Mouse (Mus musculus) neural tube, embryonic 13.5 days (tissue): ENCODE data around the gene Commd3. TPM values are rescaled to one million over a fixed set of nuclear protein-coding genes. Genes with fewer than 3 reads are reported as not detected.

Source experiments
- ATAC-seq: fragments of 200-750 bp; cut with Nextera tagmentation; 2 replicates; pipeline ENCODE4 v1.8.0; 2017; ENCODE audit warnings: low read depth, mild to moderate bottlenecking, moderate TSS enrichment, moderate library complexity
- H3K27ac ChIP-seq: fragments of 300-500 bp; sonication (generic); replicated peaks from 2 replicates; pipeline ENCODE4 v1.5.1; 2015; ENCODE audit warnings: moderate library complexity, mild to moderate bottlenecking, inconsistent platforms
- H3K27me3 ChIP-seq: fragments of 300-500 bp; sonication (generic); 2 replicates; pipeline ENCODE4 v1.6.1; 2015; ENCODE audit warnings: mild to moderate bottlenecking, inconsistent platforms
- H3K36me3 ChIP-seq: fragments of 300-500 bp; sonication (generic); 2 replicates; pipeline ENCODE4 v1.6.1; 2015; ENCODE audit warnings: mild to moderate bottlenecking, inconsistent platforms
- H3K4me1 ChIP-seq: fragments of 300-500 bp; sonication (generic); replicated peaks from 2 replicates; pipeline ENCODE4 v1.6.1; 2015; ENCODE audit warnings: inconsistent platforms
- H3K4me2 ChIP-seq: fragments of 300-500 bp; sonication (generic); 2 replicates; pipeline ENCODE4 v1.6.1; 2015; ENCODE audit warnings: inconsistent platforms, mild to moderate bottlenecking, moderate library complexity
- H3K4me3 ChIP-seq: fragments of 300-500 bp; sonication (generic); 2 replicates; pipeline ENCODE4 v1.5.1; 2015; ENCODE audit warnings: mild to moderate bottlenecking, inconsistent platforms
- H3K9ac ChIP-seq: fragments of 300-500 bp; sonication (generic); 2 replicates; pipeline ENCODE4 v1.6.1; 2015; ENCODE audit warnings: moderate library complexity, mild to moderate bottlenecking, inconsistent platforms
- H3K9me3 ChIP-seq: fragments of 300-500 bp; sonication (generic); 2 replicates; pipeline ENCODE4 v1.6.1; 2016; ENCODE audit warnings: inconsistent platforms
- WGBS: fragments of 180-500 bp; shearing (Covaris S2); methylation state at CpG from one replicate; pipeline ENCODE4 v1.1.7; 2015; 5-methylcytosine and 5-hydroxymethylcytosine counted together
- polyA plus RNA-seq: library from polyadenylated mRNA; unstranded; fragments of >200 nt; fragmentation: Nextera tagmentation; extraction: Ambion mirVana; gene quantifications from 2 replicates; pipeline ENCODE4 v1.2.1, GENCODE M21; 2015

The Commd3 gene
- polyA plus RNA-seq, 1 experiment from 2014 or later: 220 TPM

GRCm38 (mm10) chr2:18688708-18689063 lies 16.5 kb downstream of the Commd3 start:
- H3K9me3 ChIP-seq: no peaks in the 10 kb centered on the region
- H3K9ac ChIP-seq: no peak overlapping the region
- H3K4me3 ChIP-seq: peak overlapping the region; percentile 45
- peak; percentile 19; the same call in 1 of the 2 replicates for ATAC-seq
- H3K36me3 ChIP-seq: peaks cover 8% of the 10 kb centered on the region
- H3K4me1 ChIP-seq: peaks cover 22% of the 10 kb centered on the region
- H3K27ac ChIP-seq: no peak overlapping the region
- WGBS: 1% methylated on average over 45 of the region's 45 CpGs
- peak overlapping the region; percentile 74 for H3K4me2 ChIP-seq
- peaks cover 89% of the 10 kb centered on the region for H3K27me3 ChIP-seq

GRCm38 (mm10) chr2:18689064-18689921 lies 17.1 kb downstream of the Commd3 start:
- H3K36me3 ChIP-seq: peaks cover 3% of the 10 kb centered on the region
- peaks cover 27% of the 10 kb centered on the region for H3K4me1 ChIP-seq
- H3K9me3 ChIP-seq: no peaks in the 10 kb centered on the region
- peak; percentile 36 for ATAC-seq
- peaks cover 84% of the 10 kb centered on the region for H3K27me3 ChIP-seq
- peak overlapping the region; percentile 45 for H3K4me3 ChIP-seq
- H3K9ac ChIP-seq: peak overlapping the region; percentile 64; the same call in 1 of the 2 replicates
- H3K4me2 ChIP-seq: peak overlapping the region; percentile 74
- WGBS: under 1% methylated on average over 51 of the region's 51 CpGs
- H3K27ac ChIP-seq: no peak overlapping the region

- Histone ChIP-seq H3K9ac (peak overlapping the region; percentile 64), H3K27me3 (peaks cover 84% of the 10 kb centered on the region), H3K36me3 (no peaks in the 10 kb centered on the region), H3K4me1 (peaks cover 32% of the 10 kb centered on the region), H3K4me2 (peak overlapping the region; percentile 74), H3K27ac (no peak overlapping the region), H3K9me3 (no peaks in the 10 kb centered on the region), H3K4me3 (peak overlapping the region; percentile 45)
- under 1% methylated on average over 58 of the region's 58 CpGs for WGBS
- ATAC-seq: peak; percentile 70
Observed at GRCm38 (mm10) chr2:18690055-18690691, 18.0 kb downstream of the Commd3 start.

- Histone ChIP-seq H3K36me3 (no peaks in the 10 kb centered on the region), H3K4me2 (peak overlapping the region; percentile 74), H3K4me3 (peak overlapping the region; percentile 45), H3K27ac (no peak overlapping the region), H3K9ac (no peak overlapping the region), H3K4me1 (peaks cover 32% of the 10 kb centered on the region), H3K27me3 (peaks cover 86% of the 10 kb centered on the region), H3K9me3 (no peaks in the 10 kb centered on the region)
- ATAC-seq: no peak
- 1% methylated on average over 9 of the region's 9 CpGs for WGBS
Observed at GRCm38 (mm10) chr2:18690756-18691155, 18.6 kb downstream of the Commd3 start.

GRCm38 (mm10) chr2:18692031-18692430 lies 19.8 kb downstream of the Commd3 start:
- Histone ChIP-seq H3K9me3 (no peaks in the 10 kb centered on the region), H3K27me3 (peaks cover 87% of the 10 kb centered on the region)
- no peak for ATAC-seq

GRCm38 (mm10) chr2:18692548-18692947 lies 20.4 kb downstream of the Commd3 start:
- Histone ChIP-seq H3K4me2 (no peak overlapping the region), H3K9me3 (no peaks in the 10 kb centered on the region), H3K9ac (no peak overlapping the region), H3K27ac (no peak overlapping the region), H3K4me3 (no peak overlapping the region), H3K27me3 (peaks cover 84% of the 10 kb centered on the region), H3K36me3 (no peaks in the 10 kb centered on the region), H3K4me1 (peaks cover 32% of the 10 kb centered on the region)
- 0% methylated on average over 1 of the region's 1 CpGs for WGBS
- no peak for ATAC-seq

More at GRCm38 (mm10) chr2:18692031-18692430, 19.8 kb downstream of the Commd3 start:
- no peaks in the 10 kb centered on the region for H3K36me3 ChIP-seq
- no peak overlapping the region for H3K27ac ChIP-seq
- no peak overlapping the region for H3K9ac ChIP-seq
- H3K4me2 ChIP-seq: no peak overlapping the region
- H3K4me1 ChIP-seq: peaks cover 32% of the 10 kb centered on the region
- H3K4me3 ChIP-seq: no peak overlapping the region

- Histone ChIP-seq H3K9me3 (no peaks in the 10 kb centered on the region), H3K36me3 (no peaks in the 10 kb centered on the region), H3K27me3 (peaks cover 83% of the 10 kb centered on the region), H3K4me2 (peak overlapping the region; percentile 88), H3K4me1 (peaks cover 33% of the 10 kb centered on the region), H3K9ac (no peak overlapping the region), H3K4me3 (peak overlapping the region; percentile 51), H3K27ac (no peak overlapping the region)
- ATAC-seq: no peak
- 2% methylated on average over 5 of the region's 5 CpGs for WGBS
Observed at GRCm38 (mm10) chr2:18693491-18693870, 21.3 kb downstream of the Commd3 start.

GRCm38 (mm10) chr2:18693871-18694610 lies 21.9 kb downstream of the Commd3 start, which contains the start of gene Spag6:
Spag6 (plus strand) TSS chr2:18694032.
- H3K9me3 ChIP-seq: no peaks in the 10 kb centered on the region
- under 1% methylated on average over 61 of the region's 61 CpGs for WGBS
- ATAC-seq: peak; percentile 70
- peaks cover 83% of the 10 kb centered on the region for H3K27me3 ChIP-seq
- H3K4me2 ChIP-seq: peak within 1 kb of the TSS; percentile 88
- peaks cover 33% of the 10 kb centered on the region for H3K4me1 ChIP-seq
- H3K4me3 ChIP-seq: peak within 1 kb of the TSS; percentile 51
- no peaks in the 10 kb centered on the region for H3K36me3 ChIP-seq
- H3K9ac ChIP-seq: peak within 1 kb of the TSS; percentile 73
- peak within 1 kb of the TSS; percentile 49; the same call in 1 of the 2 replicates for H3K27ac ChIP-seq

- Histone ChIP-seq H3K4me3 (peak overlapping the region; percentile 51), H3K27me3 (peaks cover 83% of the 10 kb centered on the region), H3K36me3 (no peaks in the 10 kb centered on the region), H3K4me1 (peaks cover 31% of the 10 kb centered on the region), H3K27ac (no peak overlapping the region), H3K9ac (peak overlapping the region; percentile 73), H3K4me2 (peak overlapping the region; percentile 88), H3K9me3 (no peaks in the 10 kb centered on the region)
- under 1% methylated on average over 20 of the region's 20 CpGs for WGBS
- peak; percentile 26 for ATAC-seq
Observed at GRCm38 (mm10) chr2:18694611-18694950, 22.4 kb downstream of the Commd3 start.

GRCm38 (mm10) chr2:18695163-18695562 lies 23.0 kb downstream of the Commd3 start:
- no peak for ATAC-seq
- H3K9ac ChIP-seq: no peak overlapping the region
- no peak overlapping the region for H3K27ac ChIP-seq
- WGBS: 6% methylated on average over 8 of the region's 8 CpGs
- H3K4me3 ChIP-seq: peak overlapping the region; percentile 51; the same call in 1 of the 2 replicates
- no peaks in the 10 kb centered on the region for H3K36me3 ChIP-seq
- peaks cover 84% of the 10 kb centered on the region for H3K27me3 ChIP-seq
- H3K4me1 ChIP-seq: peaks cover 25% of the 10 kb centered on the region
- H3K9me3 ChIP-seq: no peaks in the 10 kb centered on the region
- peak overlapping the region; percentile 88; the same call in 1 of the 2 replicates for H3K4me2 ChIP-seq

GRCm38 (mm10) chr2:18695629-18696150 lies 23.5 kb downstream of the Commd3 start:
- no peak overlapping the region for H3K9ac ChIP-seq
- 3% methylated on average over 7 of the region's 7 CpGs for WGBS
- no peak overlapping the region for H3K4me3 ChIP-seq
- no peaks in the 10 kb centered on the region for H3K36me3 ChIP-seq
- H3K4me1 ChIP-seq: peaks cover 21% of the 10 kb centered on the region
- H3K9me3 ChIP-seq: no peaks in the 10 kb centered on the region
- no peak overlapping the region for H3K27ac ChIP-seq
- no peak for ATAC-seq
- peaks cover 85% of the 10 kb centered on the region for H3K27me3 ChIP-seq
- H3K4me2 ChIP-seq: no peak overlapping the region
